Mouse (Mus musculus) forebrain, embryonic 14.5 days (tissue): ENCODE measurements around the gene Spdye4a. TPM values are rescaled to one million over a fixed set of nuclear protein-coding genes. Genes with fewer than 3 reads are reported as not detected.
A peak's percentile ranks its signal among the peaks of the same experiment; 100 is the strongest.

ENCODE experiments used
- ATAC-seq: fragments of 200-750 bp; cut with Nextera tagmentation; 2 replicates; pipeline ENCODE4 v1.8.0; 2017; ENCODE audit warnings: mild to moderate bottlenecking, moderate library complexity
- DNase-seq: peaks from one replicate; pipeline ENCODE4 v3.0.0-alpha.2; 2015; ENCODE audit warnings: low spot score
- H3K27ac ChIP-seq: fragments of 300-500 bp; sonication (generic); 2 replicates; pipeline ENCODE4 v1.5.1; 2014; ENCODE audit warnings: low read depth, mild to moderate bottlenecking, control low read depth, low read length, moderate library complexity
- H3K27me3 ChIP-seq: fragments of 300-500 bp; sonication (generic); replicated peaks from 2 replicates; pipeline ENCODE4 v1.6.1; 2014; ENCODE audit warnings: low read length, control low read depth, mixed read lengths; ENCODE audit not compliant: control insufficient read depth, insufficient read depth
- H3K36me3 ChIP-seq: fragments of 300-500 bp; sonication (generic); 2 replicates; pipeline ENCODE4 v1.6.1; 2014; ENCODE audit warnings: low read length, control low read depth; ENCODE audit not compliant: control insufficient read depth, insufficient read depth
- H3K4me1 ChIP-seq: fragments of 300-500 bp; sonication (generic); 2 replicates; pipeline ENCODE4 v1.6.1; 2014; ENCODE audit warnings: antibody characterized with exemption, low read length, control low read depth; ENCODE audit not compliant: control insufficient read depth, insufficient read depth
- H3K4me2 ChIP-seq: fragments of 300-500 bp; sonication (generic); 2 replicates; pipeline ENCODE4 v1.6.1; 2014; ENCODE audit warnings: mild to moderate bottlenecking, control low read depth, low read length
- H3K4me3 ChIP-seq: fragments of 300-500 bp; sonication (generic); 2 replicates; pipeline ENCODE4 v1.5.1; 2014; ENCODE audit warnings: low read depth, low read length, control low read depth
- H3K9ac ChIP-seq: fragments of 300-500 bp; sonication (generic); 2 replicates; pipeline ENCODE4 v1.6.1; 2014; ENCODE audit warnings: mild to moderate bottlenecking, low read length, control low read depth, moderate library complexity
- H3K9me3 ChIP-seq: fragments of 300-500 bp; sonication (generic); replicated peaks from 2 replicates; pipeline ENCODE4 v1.6.1; 2016; ENCODE audit warnings: low read length, control low read depth, mixed read lengths; ENCODE audit not compliant: control insufficient read depth
- WGBS: fragments of 180-500 bp; shearing (Covaris S2); extraction: QIAGEN DNeasy Blood & Tissue Kit; methylation state at CpG from one replicate; pipeline ENCODE4 v1.1.7; 2014; 5-methylcytosine and 5-hydroxymethylcytosine counted together
- polyA plus RNA-seq: library from polyadenylated mRNA; unstranded; fragments of >200 nt; fragmentation: Nextera tagmentation; extraction: Ambion mirVana; gene quantifications from 2 replicates; pipeline ENCODE4 v1.2.1, GENCODE M21; 2014

Spdye4a gene
- polyA plus RNA-seq, 1 experiment from 2014 or later: not detected

DNA sequence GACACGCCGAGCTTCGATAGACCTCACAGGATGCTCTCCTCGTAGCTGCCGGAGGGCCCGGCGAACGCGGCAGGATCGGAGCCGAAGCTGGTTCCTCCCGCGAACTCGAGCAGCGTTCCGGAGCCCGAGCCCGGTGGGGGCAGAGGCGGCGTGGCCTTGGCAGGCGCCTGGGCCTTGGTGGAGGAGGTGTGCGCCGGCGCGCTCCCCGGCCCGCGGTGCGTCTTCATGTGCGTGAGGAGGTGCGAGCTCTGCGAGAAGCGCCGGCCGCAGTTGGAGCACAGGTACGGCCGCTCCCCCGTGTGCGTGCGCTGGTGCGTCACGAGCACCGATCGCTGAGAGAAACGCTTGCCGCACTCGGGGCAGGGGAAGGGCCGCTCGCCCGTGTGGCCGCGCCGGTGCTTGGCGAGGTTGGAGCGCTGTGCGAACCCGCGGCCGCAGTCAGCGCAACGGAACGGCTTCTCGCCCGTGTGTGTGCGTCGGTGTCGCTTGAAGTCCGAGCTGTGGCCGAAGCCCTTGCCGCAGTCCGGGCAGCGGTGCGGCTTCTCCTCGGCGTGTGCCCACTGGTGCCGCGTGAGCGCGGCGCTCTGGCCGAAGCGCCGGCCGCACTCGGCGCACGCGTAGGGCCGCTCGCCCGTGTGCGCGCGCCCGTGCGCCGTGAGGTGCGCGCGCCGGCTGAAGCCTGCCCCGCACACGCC is 26.6 kb upstream of the Spdye4a start:
- H3K9ac ChIP-seq: peak overlapping the region; percentile 35
- H3K27ac ChIP-seq: no peak overlapping the region
- DNase-seq (peak; percentile 16), ATAC-seq (peak; percentile 40)
- H3K36me3 ChIP-seq: peaks cover 85% of the 10 kb centered on the region
- H3K4me3 ChIP-seq: peak overlapping the region; percentile 31
- H3K9me3 ChIP-seq: no peaks in the 10 kb centered on the region
- H3K4me1 ChIP-seq: peaks cover 2% of the 10 kb centered on the region; the same call in 1 of the 2 replicates
- H3K27me3 ChIP-seq: peaks cover 54% of the 10 kb centered on the region
- 4% methylated on average over 102 of the region's 103 CpGs for WGBS
- peak overlapping the region; percentile 61 for H3K4me2 ChIP-seq

- Histone ChIP-seq H3K36me3 (peaks cover 86% of the 10 kb centered on the region), H3K9me3 (no peaks in the 10 kb centered on the region), H3K4me1 (peaks cover 2% of the 10 kb centered on the region; the same call in 1 of the 2 replicates), H3K4me2 (no peak overlapping the region), H3K27me3 (peaks cover 54% of the 10 kb centered on the region), H3K27ac (no peak overlapping the region), H3K4me3 (peak overlapping the region; percentile 31), H3K9ac (no peak overlapping the region)
- ATAC-seq (no peak), DNase-seq (no peak)
- 33% methylated on average over 18 of the region's 18 CpGs for WGBS
Observed at GRCm38 (mm10) chr5:143252791-143253185, 26.1 kb upstream of the Spdye4a start.

DNA sequence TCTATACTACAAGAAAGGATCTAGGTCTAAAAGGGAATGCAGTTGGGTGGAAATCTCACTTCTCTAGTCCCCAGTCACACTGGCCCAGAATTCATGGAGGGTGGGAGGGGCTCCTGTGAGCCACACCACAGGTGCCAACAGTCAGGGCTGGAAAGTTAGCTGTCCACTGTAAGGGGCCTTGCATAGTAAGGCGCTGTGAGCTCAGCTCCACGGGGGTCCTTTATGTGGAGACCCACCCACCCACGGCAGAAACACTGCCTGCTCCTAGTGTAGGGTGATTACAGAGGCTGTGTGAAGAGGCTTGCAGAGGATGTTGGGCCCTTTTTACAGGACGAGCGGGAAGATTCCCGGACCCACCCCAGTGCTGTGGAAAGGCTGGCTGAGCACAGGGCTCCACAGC is 25.3 kb upstream of the Spdye4a start:
- H3K36me3 ChIP-seq: peaks cover 89% of the 10 kb centered on the region
- peaks cover 50% of the 10 kb centered on the region for H3K27me3 ChIP-seq
- ATAC-seq (no peak), DNase-seq (no peak)
- H3K4me3 ChIP-seq: no peak overlapping the region
- H3K4me1 ChIP-seq: peaks cover 2% of the 10 kb centered on the region; the same call in 1 of the 2 replicates
- WGBS: 56% methylated on average over 6 of the region's 6 CpGs
- H3K9me3 ChIP-seq: no peaks in the 10 kb centered on the region
- no peak overlapping the region for H3K27ac ChIP-seq
- H3K4me2 ChIP-seq: no peak overlapping the region
- H3K9ac ChIP-seq: no peak overlapping the region

DNA sequence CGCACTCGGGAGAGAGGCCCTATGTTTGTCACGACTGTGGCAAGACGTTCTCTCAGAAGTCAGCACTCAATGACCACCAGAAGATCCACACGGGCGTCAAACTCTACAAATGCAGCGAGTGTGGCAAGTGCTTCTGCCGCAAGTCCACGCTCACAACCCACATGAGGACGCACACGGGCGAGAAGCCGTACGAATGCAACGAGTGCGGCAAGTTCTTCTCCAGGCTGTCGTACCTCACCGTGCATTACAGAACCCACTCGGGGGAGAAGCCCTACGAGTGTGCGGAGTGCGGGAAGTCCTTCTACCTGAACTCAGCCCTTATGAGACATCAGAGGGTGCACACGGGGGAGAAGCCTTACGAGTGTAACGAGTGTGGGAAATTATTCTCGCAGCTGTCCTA is 18.2 kb upstream of the Spdye4a start:
- no peaks in the 10 kb centered on the region for H3K27me3 ChIP-seq
- WGBS: 97% methylated on average over 26 of the region's 26 CpGs
- no peak overlapping the region for H3K9ac ChIP-seq
- no peak overlapping the region for H3K27ac ChIP-seq
- H3K4me3 ChIP-seq: no peak overlapping the region
- DNase-seq: no peak
- H3K36me3 ChIP-seq: peaks cover 100% of the 10 kb centered on the region
- H3K9me3 ChIP-seq: no peaks in the 10 kb centered on the region
- no peak for ATAC-seq
- H3K4me1 ChIP-seq: no peaks in the 10 kb centered on the region
- no peak overlapping the region for H3K4me2 ChIP-seq

- DNase-seq: no peak
- Histone ChIP-seq H3K9ac (peak overlapping the region; percentile 93), H3K36me3 (peaks cover 39% of the 10 kb centered on the region), H3K27me3 (no peaks in the 10 kb centered on the region), H3K4me2 (peak overlapping the region; percentile 89), H3K4me3 (peak overlapping the region; percentile 85), H3K9me3 (no peaks in the 10 kb centered on the region), H3K4me1 (peaks cover 9% of the 10 kb centered on the region; the same call in 1 of the 2 replicates), H3K27ac (no peak overlapping the region)
- ATAC-seq: no peak
- 45% methylated on average over 9 of the region's 9 CpGs for WGBS
Observed at GRCm38 (mm10) chr5:143236036-143236435, 9.3 kb upstream of the Spdye4a start.

DNA sequence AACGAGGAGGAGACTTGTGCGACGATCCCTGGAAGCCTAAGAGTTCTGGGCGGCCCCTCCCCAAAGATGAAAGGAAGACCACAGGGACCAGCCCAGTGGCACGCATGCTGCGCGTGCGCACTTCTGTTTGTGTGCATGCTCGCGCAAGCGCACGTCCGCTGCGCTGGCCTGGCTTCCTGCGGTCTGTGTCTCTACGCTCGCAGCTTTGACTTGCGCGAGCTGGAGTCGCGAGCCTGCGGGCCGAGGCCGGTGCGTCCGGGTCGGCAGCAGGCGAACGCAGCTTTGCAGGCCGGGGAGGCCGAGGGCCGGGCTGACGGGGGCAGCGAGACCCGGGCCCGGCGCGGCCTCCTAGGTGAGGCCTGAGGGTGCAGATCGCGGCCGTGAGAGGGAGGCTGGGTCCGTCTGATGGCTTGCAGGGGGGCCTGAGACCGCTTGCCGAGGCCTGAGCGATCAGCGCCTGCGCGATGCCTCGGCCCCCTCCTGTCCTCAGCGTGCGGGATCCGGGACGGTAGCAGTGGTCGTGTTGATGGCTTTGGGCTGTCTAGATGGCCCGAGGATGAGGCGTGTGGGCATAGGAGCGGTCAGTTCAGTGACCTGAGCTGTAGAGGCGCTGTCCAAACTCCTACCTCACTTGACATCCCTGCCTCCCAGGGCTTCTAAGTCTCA is 8.5 kb upstream of the Spdye4a start, which contains the start of gene Zfp12:
Zfp12 (plus strand) TSS at position 136 of the 666 bp plus-strand sequence.
- peaks cover 30% of the 10 kb centered on the region for H3K36me3 ChIP-seq
- peak within 1 kb of the TSS; percentile 96 for H3K27ac ChIP-seq
- peak within 1 kb of the TSS; percentile 85 for H3K4me3 ChIP-seq
- DNase-seq: peak; percentile 99
- peaks cover 9% of the 10 kb centered on the region; the same call in 1 of the 2 replicates for H3K4me1 ChIP-seq
- under 1% methylated on average over 57 of the region's 58 CpGs for WGBS
- H3K4me2 ChIP-seq: peak within 1 kb of the TSS; percentile 89
- no peaks in the 10 kb centered on the region for H3K27me3 ChIP-seq
- ATAC-seq: peak; percentile 99
- H3K9ac ChIP-seq: peak within 1 kb of the TSS; percentile 93
- no peaks in the 10 kb centered on the region for H3K9me3 ChIP-seq

DNA sequence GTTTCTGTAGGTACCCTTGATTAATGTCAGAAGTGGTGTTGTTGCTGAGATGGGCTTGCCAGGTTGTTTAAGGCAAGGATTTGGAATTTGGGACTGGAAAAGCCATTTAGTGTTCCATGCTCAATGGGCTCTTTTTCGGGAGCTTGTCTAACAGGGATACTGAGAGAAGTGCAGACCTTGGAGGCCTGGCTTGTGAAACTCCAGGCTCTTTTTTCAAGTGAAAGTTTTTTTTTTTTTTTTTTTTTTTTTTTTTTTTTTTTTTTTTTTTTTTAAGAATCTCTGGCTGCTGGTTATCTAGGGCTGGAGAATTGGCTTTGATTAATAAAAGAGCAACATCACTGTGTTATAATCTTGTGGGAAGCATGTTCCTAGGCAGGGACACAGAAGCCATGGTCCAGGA is 4.4 kb downstream of the Spdye4a start:
- DNase-seq: no peak
- Histone ChIP-seq H3K27me3 (no peaks in the 10 kb centered on the region), H3K4me1 (no peaks in the 10 kb centered on the region), H3K4me3 (no peak overlapping the region), H3K36me3 (no peaks in the 10 kb centered on the region), H3K27ac (no peak overlapping the region), H3K4me2 (no peak overlapping the region), H3K9me3 (no peaks in the 10 kb centered on the region), H3K9ac (no peak overlapping the region)
- ATAC-seq: no peak
- WGBS: 84% methylated on average over 1 of the region's 1 CpGs

DNA sequence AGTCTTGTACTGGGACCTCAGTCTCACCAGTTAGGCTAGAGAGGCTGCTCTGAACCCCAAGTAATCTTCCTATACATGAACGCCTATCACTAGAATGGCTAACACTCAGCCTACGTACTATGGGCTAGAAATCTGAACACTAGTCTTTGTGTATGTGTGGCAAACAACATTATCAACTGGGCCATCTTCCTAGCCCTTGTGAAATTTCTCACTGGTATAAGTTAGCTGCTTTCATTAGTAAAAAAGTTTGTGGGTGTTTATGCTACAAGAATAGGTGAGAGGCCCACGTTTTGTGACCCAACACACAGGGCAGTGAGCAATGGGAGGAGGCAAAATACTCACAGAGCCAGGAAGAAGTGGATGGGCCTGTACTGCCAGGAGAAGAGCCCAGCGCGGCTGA is 5.7 kb downstream of the Spdye4a start:
- WGBS: 84% methylated on average over 5 of the region's 5 CpGs

GRCm38 (mm10) chr5:143213832-143214231 is 12.9 kb downstream of the Spdye4a start:
- WGBS: 84% methylated on average over 2 of the region's 2 CpGs
- no peak for DNase-seq
- Histone ChIP-seq H3K36me3 (no peaks in the 10 kb centered on the region), H3K9me3 (no peaks in the 10 kb centered on the region), H3K27me3 (no peaks in the 10 kb centered on the region), H3K4me3 (no peak overlapping the region), H3K9ac (no peak overlapping the region), H3K4me2 (no peak overlapping the region), H3K4me1 (no peaks in the 10 kb centered on the region), H3K27ac (no peak overlapping the region)
- no peak for ATAC-seq

More for the DNA sequence above, 5.7 kb downstream of the Spdye4a start:
- Histone ChIP-seq H3K27ac (no peak overlapping the region), H3K4me3 (no peak overlapping the region), H3K4me1 (no peaks in the 10 kb centered on the region), H3K27me3 (no peaks in the 10 kb centered on the region), H3K36me3 (no peaks in the 10 kb centered on the region), H3K9ac (no peak overlapping the region), H3K9me3 (no peaks in the 10 kb centered on the region), H3K4me2 (no peak overlapping the region)
- no peak for ATAC-seq
- no peak for DNase-seq
